Mouse (Mus musculus) G1E (cell line): ENCODE results near the gene Gkap1.

ENCODE experiments used
- CTCF ChIP-seq: IDR thresholded peaks from 2 replicates; pipeline ENCODE4 v1.5.1; 2012; ENCODE audit warnings: low read depth, low read length, inconsistent platforms, mixed read lengths
- GATA1 ChIP-seq: IDR thresholded peaks from 2 replicates; pipeline ENCODE4 v1.6.1; 2012; ENCODE audit warnings: borderline replicate concordance, low read length, inconsistent platforms, mixed read lengths
- GATA2 ChIP-seq: IDR thresholded peaks from 2 replicates; pipeline ENCODE4 v1.6.1; 2012; ENCODE audit warnings: low read depth, low read length, inconsistent platforms, borderline replicate concordance
- POLR2AphosphoS5 ChIP-seq: IDR thresholded peaks from 2 replicates; pipeline ENCODE4 v1.6.1; 2012; ENCODE audit warnings: low read depth, low read length, inconsistent platforms; ENCODE audit not compliant: insufficient replicate concordance
- TAL1 ChIP-seq: conservative IDR thresholded peaks from 2 replicates; pipeline ENCODE4 v1.6.1; 2012; ENCODE audit warnings: low read depth, low read length, inconsistent platforms, mixed read lengths

- no peak for TF ChIP-seq CTCF
- TF ChIP-seq TAL1 = no peak
- no peak for TF ChIP-seq GATA1
- no peak for TF ChIP-seq POLR2AphosphoS5
- TF ChIP-seq GATA2 = no peak
Observed at GRCm38 (mm10) chr13:58186281-58186680, 89.2 kb downstream of the Gkap1 start.
